ENCODE assay signal across 13 mouse cellular contexts in genomic region chr11:107428011-107428410, GRCm38 (mm10). TPM values are rescaled to one million over a fixed set of nuclear protein-coding genes. Genes with fewer than 3 reads are reported as not detected.
A peak's percentile ranks its signal among the peaks of the same experiment; 100 is the strongest.
DNase-seq lines count a peak whose midpoint lies in the region; ATAC-seq and TF ChIP-seq lines count a peak whose summit lies in the region.
"Had no signal": no experiment of that assay in that cellular context is flagged by ENCODE, and none has a peak within 500 bp of the region (broad histone marks: within the 10 kb centered on the region; RNA-seq: fewer than 3 reads in every experiment).

No protein-coding gene starts in this region.

- no peaks in the 10 kb centered on the region; the same call in none of the 2 replicates for H3K4me1 ChIP-seq in hindbrain, postnatal 0 days (ENCODE audit: insufficient read depth, low read length)

- no peaks in the 10 kb centered on the region for H3K36me3 ChIP-seq in hindbrain, postnatal 0 days (ENCODE audit: insufficient read depth, low read length)
- H3K36me3 ChIP-seq: embryonic facial prominence, embryonic 13.5 days; midbrain, embryonic 13.5 days; neural tube, embryonic 15.5 days had no signal

- 88% methylated on average over 10 of the region's 10 CpGs for WGBS in hindbrain, postnatal 0 days

- H3K4me3 ChIP-seq in hindbrain, postnatal 0 days (ENCODE audit: low read length) = no peak overlapping the region
- H3K4me3 ChIP-seq: embryonic facial prominence, embryonic 13.5 days; midbrain, embryonic 13.5 days; neural tube, embryonic 15.5 days had no signal

- no peak overlapping the region for H3K9ac ChIP-seq in hindbrain, postnatal 0 days (replicated peaks; ENCODE audit: low read length)
- H3K9ac ChIP-seq: embryonic facial prominence, embryonic 13.5 days; midbrain, embryonic 13.5 days; neural tube, embryonic 15.5 days had no signal

- no peaks in the 10 kb centered on the region for H3K27me3 ChIP-seq in hindbrain, postnatal 0 days (ENCODE audit: insufficient read depth, low read length)
- H3K27me3 ChIP-seq: embryonic facial prominence, embryonic 13.5 days; midbrain, embryonic 13.5 days; neural tube, embryonic 15.5 days had no signal

- TF ChIP-seq CTCF in hindbrain, postnatal 0 days (IDR thresholded peaks at IDR 0.05; ENCODE audit: low read depth) = no peak

- DNase-seq in adrenal gland, adult 8-10 months = peak; percentile 14
- DNase-seq in adrenal gland, postnatal 4 days (ENCODE audit: low spot score in 2 of 2) = no peak
- peak; percentile 36 to 65 for DNase-seq in kidney, postnatal 25 days
- no peak for DNase-seq in kidney, postnatal 4 days
- peak; percentile 74 for DNase-seq in T-cell, adult 2 months (ENCODE audit: low spot score)
- no peak for DNase-seq in frontal cortex, postnatal 36 days (ENCODE audit: low spot score in 2 of 2)
- no peak for DNase-seq in hindbrain, postnatal 0 days (ENCODE audit: low spot score)
- DNase-seq: cerebellum, postnatal 14 days; right cerebral cortex, postnatal 25 days had no signal

- no peak overlapping the region for H3K4me2 ChIP-seq in hindbrain, postnatal 0 days (ENCODE audit: low read depth, low read length)
- H3K4me2 ChIP-seq: embryonic facial prominence, embryonic 13.5 days; midbrain, embryonic 13.5 days; neural tube, embryonic 15.5 days had no signal

- ATAC-seq in megakaryocyte progenitor cell, adult 5-6 weeks (replicated peaks; ENCODE audit: poor library complexity) = peak; percentile 91
- no peak for ATAC-seq in hindbrain, postnatal 0 days
- ATAC-seq: midbrain, embryonic 13.5 days had no signal

- H3K9me3 ChIP-seq in hindbrain, postnatal 0 days (ENCODE audit: low read length) = no peaks in the 10 kb centered on the region
- H3K9me3 ChIP-seq: embryonic facial prominence, embryonic 13.5 days; midbrain, embryonic 13.5 days; neural tube, embryonic 15.5 days had no signal

- no peak overlapping the region for H3K27ac ChIP-seq in hindbrain, postnatal 0 days
- H3K27ac ChIP-seq: embryonic facial prominence, embryonic 13.5 days; midbrain, embryonic 13.5 days; neural tube, embryonic 15.5 days had no signal

RNA-seq across cellular contexts. Expression of gene Pitpnc1, which starts 42.5 kb away (rescaled TPM):
- total RNA-seq in adrenal gland, adult 8-10 months (2022) = 10 to 100 TPM in 3 of 4 experiments, 1 to 10 TPM in 1; 9.5 to 13.2 (median 12.1) TPM
- 10 to 100 TPM; 23.2 to 24.7 TPM for total RNA-seq in adrenal gland, postnatal 4 days (2021)
- total RNA-seq in megakaryocyte progenitor cell, adult 5-6 weeks (2015) = 26.3 and 33.4 TPM in 2 replicates
- 10.0 and 20.8 TPM in 2 replicates for total RNA-seq in megakaryocyte progenitor cell, adult 5-6 weeks (2017)
- 41.0 and 42.2 TPM in 2 replicates for total RNA-seq in hindbrain, postnatal 0 days (2014; rRNA removed)
- 43.6 and 44.8 TPM in 2 replicates for polyA plus RNA-seq in hindbrain, postnatal 0 days (2015; fragmentation: Nextera tagmentation; extraction: Ambion mirVana)

RNA-seq across cellular contexts. Expression of gene Psmd12, which starts 51.3 kb away (rescaled TPM):
- 100 to 1,000 TPM in 1 of 4 experiments, 10 to 100 TPM in 3; 76.5 to 101 (median 86.8) TPM for total RNA-seq in adrenal gland, adult 8-10 months (2022)
- 10 to 100 TPM; 82.7 to 89.0 TPM for total RNA-seq in adrenal gland, postnatal 4 days (2021)
- 84.3 and 95.9 TPM in 2 replicates for total RNA-seq in megakaryocyte progenitor cell, adult 5-6 weeks (2015)
- 133 and 162 TPM in 2 replicates for total RNA-seq in megakaryocyte progenitor cell, adult 5-6 weeks (2017)
- 26.9 and 27.2 TPM in 2 replicates for total RNA-seq in hindbrain, postnatal 0 days (2014; rRNA removed)
- 149 and 153 TPM in 2 replicates for polyA plus RNA-seq in hindbrain, postnatal 0 days (2015; fragmentation: Nextera tagmentation; extraction: Ambion mirVana)

Comparison
In these comparisons a context has a peak if more than half of its experiments do, and no peak if none do; other contexts are left out.
1. DNase-seq: peak in adrenal gland, adult 8-10 months (single experiment), kidney, postnatal 25 days (2 of 2) and T-cell, adult 2 months (single experiment); none in adrenal gland, postnatal 4 days (0 of 2), kidney, postnatal 4 days (0 of 2), frontal cortex, postnatal 36 days (0 of 2) and hindbrain, postnatal 0 days (single experiment).